Mouse (Mus musculus) intestine, embryonic 15.5 days (tissue): ENCODE measurements around the gene Trpm8. TPM values are rescaled to one million over a fixed set of nuclear protein-coding genes. Genes with fewer than 3 reads are reported as not detected.
A peak's percentile ranks its signal among the peaks of the same experiment; 100 is the strongest.

Source experiments
- ATAC-seq: fragments of 200-750 bp; cut with Nextera tagmentation; 2 replicates; pipeline ENCODE4 v1.8.0; 2017; ENCODE audit warnings: moderate TSS enrichment, moderate library complexity
- H3K27ac ChIP-seq: fragments of 300-500 bp; sonication (generic); 2 replicates; pipeline ENCODE4 v1.5.1; 2015; ENCODE audit warnings: mild to moderate bottlenecking, inconsistent platforms
- H3K27me3 ChIP-seq: fragments of 300-500 bp; sonication (generic); replicated peaks from 2 replicates; pipeline ENCODE4 v1.6.1; 2015; ENCODE audit warnings: inconsistent platforms
- H3K36me3 ChIP-seq: fragments of 300-500 bp; sonication (generic); 2 replicates; pipeline ENCODE4 v1.6.1; 2015; ENCODE audit warnings: inconsistent platforms
- H3K4me1 ChIP-seq: fragments of 300-500 bp; sonication (generic); replicated peaks from 2 replicates; pipeline ENCODE4 v1.6.1; 2015; ENCODE audit warnings: inconsistent platforms
- H3K4me2 ChIP-seq: fragments of 300-500 bp; sonication (generic); replicated peaks from 2 replicates; pipeline ENCODE4 v1.6.1; 2015; ENCODE audit warnings: mild to moderate bottlenecking, inconsistent platforms
- H3K4me3 ChIP-seq: fragments of 300-500 bp; sonication (generic); replicated peaks from 2 replicates; pipeline ENCODE4 v1.5.1; 2015; ENCODE audit warnings: inconsistent platforms
- H3K9ac ChIP-seq: fragments of 300-500 bp; sonication (generic); 2 replicates; pipeline ENCODE4 v1.6.1; 2015; ENCODE audit warnings: inconsistent platforms
- H3K9me3 ChIP-seq: fragments of 300-500 bp; sonication (generic); 2 replicates; pipeline ENCODE4 v1.6.1; 2016; ENCODE audit warnings: inconsistent platforms
- WGBS: fragments of 180-500 bp; shearing (Covaris S2); methylation state at CpG from one replicate; pipeline ENCODE4 v1.1.7; 2015; 5-methylcytosine and 5-hydroxymethylcytosine counted together
- polyA plus RNA-seq: library from polyadenylated mRNA; unstranded; fragments of >200 nt; fragmentation: Nextera tagmentation; extraction: Ambion mirVana; gene quantifications from 2 replicates; pipeline ENCODE4 v1.2.1, GENCODE M21; 2015

The Trpm8 gene
- polyA plus RNA-seq, 1 experiment from 2014 or later = not detected

DNA sequence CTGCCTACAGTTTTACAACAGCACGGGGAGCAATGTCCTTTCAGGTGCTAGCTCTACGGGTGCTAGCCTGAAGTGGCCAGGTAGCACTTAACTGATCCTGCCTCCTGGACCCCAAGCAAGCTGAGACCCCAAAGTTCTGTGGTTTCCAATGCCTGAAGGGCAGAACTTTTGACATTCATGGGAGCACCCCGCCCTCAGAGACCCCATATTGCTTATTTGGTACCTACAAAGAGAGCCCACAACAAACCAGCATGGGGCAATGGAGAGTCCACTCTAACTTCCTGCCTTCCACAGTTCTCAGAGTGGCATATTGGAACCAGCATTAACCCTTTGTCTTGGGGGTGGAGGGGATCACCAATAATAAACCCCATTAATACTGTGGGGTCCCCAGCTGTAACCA is 4.1 kb upstream of the Trpm8 start:
- peaks cover 17% of the 10 kb centered on the region for H3K4me1 ChIP-seq
- H3K9ac ChIP-seq = no peak overlapping the region
- H3K4me2 ChIP-seq = no peak overlapping the region
- no peak overlapping the region for H3K4me3 ChIP-seq
- H3K27me3 ChIP-seq = no peaks in the 10 kb centered on the region
- WGBS = 95% methylated on average over 3 of the region's 3 CpGs
- peaks cover 52% of the 10 kb centered on the region for H3K36me3 ChIP-seq
- no peak overlapping the region for H3K27ac ChIP-seq
- H3K9me3 ChIP-seq = no peaks in the 10 kb centered on the region
- no peak for ATAC-seq

DNA sequence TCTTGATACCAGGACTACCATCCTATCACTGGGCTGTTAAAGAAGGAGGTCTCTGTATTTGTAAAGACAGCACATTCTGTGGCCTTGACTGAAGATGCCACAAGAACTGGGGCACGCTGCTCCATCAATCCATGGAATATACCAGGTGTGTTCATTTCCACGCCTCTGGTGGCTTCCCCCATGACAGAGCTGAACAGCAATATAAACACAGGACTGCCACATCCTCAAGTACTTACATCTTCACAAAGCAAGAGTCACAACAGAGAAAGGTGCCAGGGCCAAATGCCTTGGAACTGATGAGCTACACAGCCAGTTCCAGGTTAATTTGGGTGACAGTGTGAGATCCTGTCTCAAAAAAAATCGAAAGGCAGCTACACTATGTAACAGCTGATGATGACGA is 3.6 kb upstream of the Trpm8 start:
- Histone ChIP-seq H3K4me1 (peaks cover 17% of the 10 kb centered on the region), H3K4me3 (no peak overlapping the region), H3K9ac (no peak overlapping the region), H3K27ac (no peak overlapping the region), H3K27me3 (no peaks in the 10 kb centered on the region), H3K9me3 (no peaks in the 10 kb centered on the region), H3K36me3 (peaks cover 47% of the 10 kb centered on the region), H3K4me2 (no peak overlapping the region)
- no peak for ATAC-seq
- WGBS = 82% methylated on average over 4 of the region's 4 CpGs

DNA sequence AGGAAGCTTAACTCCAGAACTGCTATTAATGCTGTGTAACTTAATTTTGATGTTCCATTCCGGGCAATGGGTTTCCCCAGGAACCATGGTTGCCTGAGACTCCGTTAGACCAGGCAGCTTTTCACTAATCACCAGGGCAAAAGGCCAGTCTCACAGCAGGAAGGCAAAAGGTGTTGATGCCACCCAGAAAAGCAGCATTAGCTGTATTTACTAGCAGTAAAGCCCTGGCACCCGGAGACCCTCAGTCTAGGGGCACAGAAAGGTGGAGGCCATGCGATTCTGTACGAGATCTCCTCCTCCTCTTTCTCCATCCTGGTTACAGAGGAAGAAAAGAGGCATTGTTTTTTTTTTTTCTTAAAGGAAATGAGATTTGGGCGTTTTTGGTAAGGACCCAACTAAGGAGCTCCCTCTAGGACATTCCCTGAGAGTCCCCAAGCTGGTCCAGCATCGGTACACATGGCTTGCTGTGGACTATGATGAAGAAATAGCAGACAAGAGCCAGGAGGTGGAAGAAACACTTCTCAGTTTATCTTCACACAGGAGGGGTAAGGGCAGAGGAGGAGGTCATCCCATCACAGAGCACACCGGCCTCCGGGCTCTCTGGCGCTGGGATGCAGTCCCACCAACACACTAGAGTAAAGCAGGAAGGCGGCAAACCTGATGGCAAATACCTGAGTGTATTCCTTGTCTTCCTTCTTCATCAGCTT is 2.9 kb upstream of the Trpm8 start:
- no peak overlapping the region for H3K4me2 ChIP-seq
- H3K9me3 ChIP-seq = no peaks in the 10 kb centered on the region
- H3K9ac ChIP-seq = no peak overlapping the region
- peaks cover 17% of the 10 kb centered on the region for H3K4me1 ChIP-seq
- no peak for ATAC-seq
- H3K4me3 ChIP-seq = no peak overlapping the region
- H3K36me3 ChIP-seq = peaks cover 40% of the 10 kb centered on the region
- 72% methylated on average over 11 of the region's 11 CpGs for WGBS
- no peak overlapping the region for H3K27ac ChIP-seq
- no peaks in the 10 kb centered on the region for H3K27me3 ChIP-seq

DNA sequence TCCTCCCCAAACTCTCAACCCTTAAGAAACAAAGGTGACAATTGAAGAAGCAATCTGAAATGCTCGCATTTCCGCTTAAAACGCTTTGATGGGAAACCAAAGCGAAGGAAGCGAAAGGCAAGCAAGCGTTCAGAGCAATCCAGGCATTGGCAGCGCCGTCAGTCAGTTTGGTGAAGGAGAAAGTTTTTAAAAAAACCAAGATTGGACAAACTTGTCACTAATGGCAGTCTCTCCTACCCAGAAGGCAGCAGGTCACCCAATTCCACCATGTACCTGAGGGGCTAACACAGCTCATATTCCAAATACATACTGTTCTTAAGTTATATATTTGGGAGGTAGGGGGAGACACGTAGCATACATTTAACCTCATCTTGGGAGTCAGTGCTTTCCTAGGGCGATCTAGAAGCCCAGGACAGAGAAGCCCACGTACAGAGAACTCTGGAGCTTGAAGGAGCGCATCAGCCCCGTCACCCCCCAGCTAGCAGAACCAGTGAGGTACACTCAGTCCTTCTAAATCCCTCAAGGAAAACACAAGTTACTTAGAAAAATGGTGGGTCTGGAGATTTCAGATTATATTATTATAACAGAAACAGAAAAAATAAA is 2.3 kb upstream of the Trpm8 start:
- peak overlapping the region; percentile 53 for H3K4me2 ChIP-seq
- H3K36me3 ChIP-seq = peaks cover 35% of the 10 kb centered on the region
- ATAC-seq = no peak
- peaks cover 17% of the 10 kb centered on the region for H3K4me1 ChIP-seq
- H3K4me3 ChIP-seq = no peak overlapping the region
- H3K27me3 ChIP-seq = no peaks in the 10 kb centered on the region
- 69% methylated on average over 13 of the region's 13 CpGs for WGBS
- H3K9me3 ChIP-seq = no peaks in the 10 kb centered on the region
- H3K9ac ChIP-seq = no peak overlapping the region
- H3K27ac ChIP-seq = no peak overlapping the region

DNA sequence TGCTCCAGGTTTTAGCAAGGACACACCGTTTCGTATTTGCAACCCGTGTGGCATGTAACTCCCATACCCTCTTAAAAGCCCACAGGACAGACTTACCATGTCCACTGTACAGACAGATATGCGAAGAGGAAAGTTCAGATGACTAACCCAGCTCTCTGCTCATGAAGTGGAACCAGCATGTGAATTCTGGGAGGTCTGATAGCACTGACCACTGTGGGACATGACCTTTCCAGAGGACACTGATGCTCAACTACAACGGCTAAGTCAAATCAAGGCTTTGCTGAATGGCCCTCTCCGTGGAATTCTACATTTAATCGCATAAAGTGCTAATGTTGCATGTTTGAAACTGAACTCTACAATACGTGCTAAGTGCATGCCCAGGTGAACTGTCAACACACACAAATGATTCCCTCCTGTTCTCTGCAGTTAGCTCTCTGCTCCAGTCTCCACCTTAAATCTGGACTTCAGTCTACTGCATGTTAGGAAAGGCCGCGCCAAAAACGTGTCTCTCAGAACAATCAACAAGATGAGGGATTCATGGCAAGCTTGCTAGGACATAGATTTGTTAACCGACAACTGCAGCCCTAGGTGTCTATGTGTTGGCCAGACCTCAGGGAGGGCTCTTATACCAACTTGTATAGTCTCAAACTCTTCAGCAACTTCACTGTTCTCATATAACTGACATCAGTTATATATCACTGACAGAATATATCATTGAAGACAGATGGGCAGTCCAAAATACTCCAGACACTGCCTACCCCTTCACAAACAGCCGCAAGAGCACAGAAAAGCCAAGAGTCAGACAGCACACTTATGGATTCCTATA is 1.6 kb upstream of the Trpm8 start:
- Histone ChIP-seq H3K4me3 (peak overlapping the region; percentile 50), H3K27me3 (no peaks in the 10 kb centered on the region), H3K4me2 (peak overlapping the region; percentile 53), H3K27ac (no peak overlapping the region), H3K9me3 (no peaks in the 10 kb centered on the region), H3K4me1 (peaks cover 17% of the 10 kb centered on the region), H3K36me3 (peaks cover 35% of the 10 kb centered on the region), H3K9ac (peak overlapping the region; percentile 67)
- no peak for ATAC-seq
- WGBS = 61% methylated on average over 13 of the region's 13 CpGs

DNA sequence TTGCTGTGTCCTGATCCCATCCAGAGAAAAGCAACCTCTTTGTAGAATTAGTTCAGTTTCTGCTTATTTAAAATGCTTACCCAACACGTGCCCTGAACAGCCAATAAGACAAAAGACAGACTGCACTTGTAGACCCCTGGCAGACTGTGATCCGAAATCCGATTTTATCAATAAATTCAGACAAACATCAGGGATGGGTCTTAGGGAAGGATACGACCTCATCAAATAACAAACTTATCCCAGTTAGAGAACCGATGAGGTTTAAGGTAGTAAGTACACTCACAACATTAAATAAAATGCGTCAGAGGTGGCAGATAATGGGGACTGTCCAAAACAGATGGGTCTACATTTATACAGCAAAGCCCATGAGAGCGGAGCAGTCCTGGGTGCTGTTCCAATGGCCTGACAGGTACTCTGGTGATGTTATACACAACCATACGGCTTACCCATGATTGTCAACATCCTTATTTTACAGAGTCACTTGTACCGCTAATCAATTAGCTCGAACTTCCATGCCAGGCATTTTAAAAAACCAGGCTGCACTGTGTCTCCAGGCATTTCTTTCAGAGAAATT is 850 bp upstream of the Trpm8 start:
- Histone ChIP-seq H3K27me3 (no peaks in the 10 kb centered on the region), H3K27ac (peak overlapping the region; percentile 81), H3K9me3 (no peaks in the 10 kb centered on the region), H3K4me2 (peak overlapping the region; percentile 53), H3K36me3 (peaks cover 32% of the 10 kb centered on the region), H3K4me3 (peak overlapping the region; percentile 50), H3K4me1 (peaks cover 17% of the 10 kb centered on the region), H3K9ac (peak overlapping the region; percentile 67)
- peak; percentile 24 for ATAC-seq
- 16% methylated on average over 10 of the region's 10 CpGs for WGBS

DNA sequence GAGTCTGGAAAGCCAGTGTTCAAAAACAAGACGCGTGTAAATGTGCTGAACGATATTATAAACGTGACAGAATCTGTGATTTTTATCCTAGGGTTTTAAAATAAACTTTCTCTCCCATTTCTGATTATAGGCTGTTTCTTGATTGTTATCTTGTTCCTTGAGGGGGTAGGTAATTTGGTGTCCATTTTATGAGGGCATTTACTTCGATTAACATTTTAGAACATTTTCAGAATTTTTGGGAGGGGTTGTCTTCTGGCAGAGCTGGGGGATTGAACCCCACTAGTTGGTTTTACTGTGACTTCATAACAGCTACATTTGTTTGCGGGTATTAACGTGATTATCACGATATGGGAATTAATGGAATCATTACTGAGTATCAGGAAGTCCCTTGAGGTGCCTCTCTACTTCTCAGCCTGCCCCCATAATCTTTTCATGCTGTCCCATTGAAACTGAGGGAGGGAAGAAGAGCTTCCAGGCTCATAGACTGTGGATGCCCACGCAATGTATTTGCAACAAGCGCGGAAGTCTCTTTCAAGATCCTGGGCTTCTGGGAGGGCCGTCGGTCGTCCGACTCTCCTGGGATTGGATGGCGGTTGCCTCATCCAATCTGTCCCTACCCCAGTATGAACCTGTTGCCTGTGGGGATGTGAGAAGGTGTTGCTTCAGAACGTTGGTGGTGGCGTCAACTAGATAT is 504 bp downstream of the Trpm8 start:
- Histone ChIP-seq H3K27ac (peak overlapping the region; percentile 81; the same call in 1 of the 2 replicates), H3K9me3 (no peaks in the 10 kb centered on the region), H3K4me1 (peaks cover 17% of the 10 kb centered on the region), H3K4me2 (peak overlapping the region; percentile 53), H3K36me3 (peaks cover 22% of the 10 kb centered on the region), H3K27me3 (no peaks in the 10 kb centered on the region), H3K9ac (peak overlapping the region; percentile 67; the same call in 1 of the 2 replicates), H3K4me3 (peak overlapping the region; percentile 50)
- ATAC-seq = peak; percentile 2
- WGBS = 66% methylated on average over 18 of the region's 18 CpGs

DNA sequence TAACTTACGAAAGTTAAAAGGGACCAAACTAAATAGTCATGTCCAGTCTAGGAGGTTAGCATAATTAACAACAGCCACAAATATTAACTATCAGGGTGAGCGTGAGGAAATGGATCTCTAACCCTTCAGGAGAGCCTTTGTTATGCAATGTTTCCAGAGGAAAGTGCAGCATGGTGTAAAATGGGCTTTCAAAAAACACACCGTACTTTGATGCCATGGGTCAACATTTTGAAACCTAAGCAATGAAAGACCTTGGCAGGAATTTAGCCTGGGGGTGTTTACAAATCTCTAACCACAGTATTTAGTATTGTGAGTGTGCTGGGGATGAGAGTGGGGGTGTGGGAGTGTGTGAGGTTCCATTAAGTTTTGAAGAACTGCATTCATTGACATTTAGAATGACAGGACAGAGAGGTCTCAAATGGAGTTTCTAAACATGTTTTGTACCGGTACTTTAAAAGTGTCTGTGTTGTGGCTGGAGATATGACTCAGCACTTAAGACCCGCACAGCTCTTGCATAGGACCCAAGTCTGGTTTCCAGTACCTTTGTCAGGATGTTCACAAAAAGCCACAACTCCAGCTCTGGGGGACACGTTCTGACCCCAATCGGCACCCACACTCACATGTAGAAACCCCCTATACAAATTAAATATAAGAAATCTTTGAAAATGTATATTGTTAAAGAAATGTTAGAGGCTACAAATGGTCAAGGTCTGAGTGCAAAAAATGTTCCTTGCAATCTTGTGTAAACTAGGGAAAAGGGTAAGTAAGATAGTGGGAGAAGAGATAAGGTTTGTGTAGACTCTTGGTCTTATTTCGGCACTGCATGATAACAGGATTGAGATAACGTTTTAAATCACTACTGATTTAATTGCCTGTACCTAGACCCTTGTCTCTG is 1.9 kb downstream of the Trpm8 start:
- H3K4me3 ChIP-seq = no peak overlapping the region
- peak overlapping the region; percentile 2 for H3K4me2 ChIP-seq
- peak overlapping the region; percentile 5; the same call in 1 of the 2 replicates for H3K27ac ChIP-seq
- peak; percentile 60 for ATAC-seq
- H3K27me3 ChIP-seq = no peaks in the 10 kb centered on the region
- 53% methylated on average over 9 of the region's 9 CpGs for WGBS
- peaks cover 17% of the 10 kb centered on the region for H3K4me1 ChIP-seq
- H3K9me3 ChIP-seq = no peaks in the 10 kb centered on the region
- H3K9ac ChIP-seq = no peak overlapping the region
- H3K36me3 ChIP-seq = peaks cover 10% of the 10 kb centered on the region

DNA sequence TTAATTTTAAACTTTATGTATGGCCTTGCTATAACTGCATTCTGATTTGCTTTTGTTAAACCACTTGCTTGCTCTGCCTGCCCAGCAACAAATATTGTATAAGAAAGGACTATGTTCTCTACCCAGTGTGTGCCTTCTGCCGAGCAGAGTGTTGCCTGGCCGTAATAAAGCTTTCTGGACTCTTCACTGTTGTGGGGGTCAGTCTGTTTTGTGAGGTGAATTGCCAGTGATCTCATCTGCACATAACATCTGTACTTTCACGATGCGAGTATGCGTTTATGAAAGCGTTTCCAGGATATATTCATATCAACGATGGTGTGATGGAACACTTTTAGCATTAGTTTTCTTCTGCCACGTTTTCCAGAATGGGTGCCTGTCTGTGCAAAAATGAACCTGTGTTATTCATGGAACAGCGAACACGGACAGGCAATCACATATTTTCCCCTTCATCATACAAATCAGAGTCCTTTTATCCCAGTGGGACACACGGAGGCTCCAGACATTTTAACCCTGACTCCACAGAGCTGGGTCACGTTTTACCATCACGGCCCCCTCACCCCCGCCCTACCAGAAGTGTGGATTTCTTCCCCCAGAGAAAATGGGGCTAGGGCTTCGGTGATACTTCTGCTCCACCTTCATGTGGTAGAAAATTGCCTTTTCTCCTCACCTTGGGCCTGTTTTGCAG is 2.7 kb downstream of the Trpm8 start:
- Histone ChIP-seq H3K9ac (no peak overlapping the region), H3K27me3 (no peaks in the 10 kb centered on the region), H3K9me3 (no peaks in the 10 kb centered on the region), H3K36me3 (peaks cover 2% of the 10 kb centered on the region), H3K4me3 (no peak overlapping the region), H3K4me2 (peak overlapping the region; percentile 4), H3K27ac (peak overlapping the region; percentile 11), H3K4me1 (peaks cover 16% of the 10 kb centered on the region)
- WGBS = 57% methylated on average over 15 of the region's 15 CpGs
- peak; percentile 55; the same call in 1 of the 2 replicates for ATAC-seq

DNA sequence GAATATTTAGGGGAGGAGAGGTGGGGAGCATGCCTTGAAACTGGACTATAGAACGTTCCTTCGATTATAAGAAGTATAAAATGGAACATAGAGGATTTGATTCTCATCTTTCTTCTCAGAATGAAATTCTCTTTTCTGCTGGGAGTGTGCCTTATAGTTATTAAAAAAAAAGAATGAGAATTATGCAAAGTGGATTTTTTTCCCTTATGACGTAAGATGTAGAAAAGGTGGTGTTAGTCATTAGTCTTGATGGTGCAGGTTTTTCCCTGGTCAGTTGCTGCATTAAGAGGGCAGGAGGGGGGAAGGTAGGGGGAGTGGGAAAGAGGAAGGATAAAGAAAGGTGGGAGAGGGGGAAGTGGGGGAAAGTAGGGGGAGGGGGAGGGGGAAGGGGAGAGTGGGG is 4.8 kb downstream of the Trpm8 start:
- Histone ChIP-seq H3K9ac (no peak overlapping the region), H3K9me3 (no peaks in the 10 kb centered on the region), H3K4me3 (no peak overlapping the region), H3K27me3 (no peaks in the 10 kb centered on the region), H3K36me3 (no peaks in the 10 kb centered on the region), H3K4me1 (peaks cover 3% of the 10 kb centered on the region), H3K27ac (no peak overlapping the region), H3K4me2 (no peak overlapping the region)
- 63% methylated on average over 3 of the region's 3 CpGs for WGBS
- no peak for ATAC-seq
